ENCODE assay signal across 9 mouse cellular contexts in genomic region chr10:62500916-62501615, GRCm38 (mm10). TPM values are rescaled to one million over a fixed set of nuclear protein-coding genes. Genes with fewer than 3 reads are reported as not detected.
DNase-seq lines count a peak whose midpoint lies in the region; ATAC-seq and TF ChIP-seq lines count a peak whose summit lies in the region.
"Had no signal": no experiment of that assay in that cellular context is flagged by ENCODE, and none has a peak within 500 bp of the region (broad histone marks: within the 10 kb centered on the region; RNA-seq: fewer than 3 reads in every experiment).

No protein-coding gene starts in this region.

- no peak overlapping the region for H3K4me2 ChIP-seq in hindbrain, embryonic 13.5 days
- H3K4me2 ChIP-seq: heart, embryonic 15.5 days had no signal

- no peak for DNase-seq in gastrocnemius, adult 2 months
- no peak for DNase-seq in gastrocnemius, postnatal 25 days
- DNase-seq in 416B (ENCODE audit: low read depth): peak; percentile 58
- no peak for DNase-seq in ovary, postnatal 14 days (ENCODE audit: low spot score)

- H3K4me3 ChIP-seq in gastrocnemius, adult 2 months: peak overlapping the region; percentile 35
- H3K4me3 ChIP-seq in bone marrow, adult 2 months (replicated peaks; ENCODE audit: control insufficient read depth, low read depth, low read length): peak overlapping the region; percentile 16
- H3K4me3 ChIP-seq in hindbrain, embryonic 13.5 days: no peak overlapping the region
- H3K4me3 ChIP-seq: heart, embryonic 15.5 days had no signal

- intact Hi-C loops in gastrocnemius, adult 2 months (cut with DNase I): loop anchor here (1.0 kb wide), 1 partner anchor 48 kb away; no protein-coding TSS in a partner anchor

- H3K9me3 ChIP-seq in hindbrain, embryonic 13.5 days: no peaks in the 10 kb centered on the region
- H3K9me3 ChIP-seq: heart, embryonic 15.5 days had no signal

- ATAC-seq in megakaryocyte progenitor cell, adult 5-6 weeks (replicated peaks; ENCODE audit: poor library complexity): peak; percentile 5; the same call in 1 of the 2 replicates
- no peak for ATAC-seq in cerebellum, adult (ENCODE audit: insufficient number of reproducible peaks, low FRiP score, low TSS enrichment)
- ATAC-seq in hindbrain, embryonic 13.5 days (ENCODE audit: low FRiP score): no peak

- H3K9ac ChIP-seq in hindbrain, embryonic 13.5 days: no peak overlapping the region
- H3K9ac ChIP-seq: heart, embryonic 15.5 days had no signal

- TF ChIP-seq CTCF in gastrocnemius, adult 2 months (IDR thresholded peaks at IDR 0.05): no peak
- TF ChIP-seq CTCF in bone marrow, adult 2 months (IDR thresholded peaks at IDR 0.05; ENCODE audit: control insufficient read depth, insufficient read depth, low read length): no peak

- WGBS in bone marrow, adult 2 months: 7% methylated on average over 9 of the region's 9 CpGs
- 89% methylated on average over 9 of the region's 9 CpGs for WGBS in hindbrain, embryonic 13.5 days

- TF ChIP-seq POLR2A in bone marrow, adult 2 months (IDR thresholded peaks at IDR 0.05; ENCODE audit: borderline replicate concordance, control insufficient read depth, low read depth, low read length): no peak

- peak overlapping the region; percentile 59 for H3K27ac ChIP-seq in gastrocnemius, adult 2 months
- peak overlapping the region; percentile 67 for H3K27ac ChIP-seq in bone marrow, adult 2 months (ENCODE audit: control insufficient read depth, insufficient read depth, low read depth, low read length, poor library complexity)
- H3K27ac ChIP-seq in hindbrain, embryonic 13.5 days: no peak overlapping the region
- H3K27ac ChIP-seq: heart, embryonic 15.5 days had no signal

- H3K36me3 ChIP-seq in hindbrain, embryonic 13.5 days: no peaks in the 10 kb centered on the region
- H3K36me3 ChIP-seq: heart, embryonic 15.5 days had no signal

- H3K4me1 ChIP-seq in bone marrow, adult 2 months (ENCODE audit: control insufficient read depth, insufficient read depth, low read length): peaks cover 6% of the 10 kb centered on the region; the same call in 1 of the 2 replicates
- H3K4me1 ChIP-seq in hindbrain, embryonic 13.5 days (replicated peaks): no peaks in the 10 kb centered on the region
- H3K4me1 ChIP-seq: heart, embryonic 15.5 days had no signal

- 0 out of 2 replicates have a peak, but pooled peaks cover 3% of the 10 kb centered on the region for H3K27me3 ChIP-seq in hindbrain, embryonic 13.5 days
- H3K27me3 ChIP-seq: heart, embryonic 15.5 days had no signal

RNA-seq across cellular contexts. Expression of gene Vps26a, which starts 14.5 kb away (rescaled TPM):
- total RNA-seq in gastrocnemius, adult 2 months (2021): 10 to 100 TPM; 30.1 to 30.4 TPM
- total RNA-seq in gastrocnemius, postnatal 25 days (2021): 10 to 100 TPM; 24.7 to 25.6 TPM
- 13.6 and 26.5 TPM in 2 replicates for polyA plus RNA-seq in bone marrow, adult 2 months (2011; ENCODE audit: insufficient read depth, insufficient read length, low replicate concordance, missing spikeins)
- 64.3 and 75.4 TPM in 2 replicates for total RNA-seq in megakaryocyte progenitor cell, adult 5-6 weeks (2015)
- 78.1 and 84.2 TPM in 2 replicates for total RNA-seq in megakaryocyte progenitor cell, adult 5-6 weeks (2017)
- polyA plus RNA-seq in hindbrain, embryonic 13.5 days (2015; fragmentation: Nextera tagmentation; extraction: Ambion mirVana): 65.1 and 65.4 TPM in 2 replicates

RNA-seq across cellular contexts. Expression of gene Srgn, which starts 26.2 kb away (rescaled TPM):
- total RNA-seq in gastrocnemius, adult 2 months (2021): 10 to 100 TPM; 12.9 to 19.7 TPM
- 10 to 100 TPM; 13.0 to 14.3 TPM for total RNA-seq in gastrocnemius, postnatal 25 days (2021)
- polyA plus RNA-seq in bone marrow, adult 2 months (2011; ENCODE audit: insufficient read depth, insufficient read length, low replicate concordance, missing spikeins): 68.7 and 72.9 TPM in 2 replicates
- total RNA-seq in megakaryocyte progenitor cell, adult 5-6 weeks (2015): 4,537 and 5,213 TPM in 2 replicates
- 2,549 and 3,020 TPM in 2 replicates for total RNA-seq in megakaryocyte progenitor cell, adult 5-6 weeks (2017)
- polyA plus RNA-seq in hindbrain, embryonic 13.5 days (2015; fragmentation: Nextera tagmentation; extraction: Ambion mirVana): 8.3 and 10.9 TPM in 2 replicates

RNA-seq across cellular contexts. Expression of gene Supv3l1, which starts 51.5 kb away (rescaled TPM):
- 10 to 100 TPM; 14.5 to 21.4 TPM for total RNA-seq in gastrocnemius, adult 2 months (2021)
- 10 to 100 TPM; 15.3 to 20.1 TPM for total RNA-seq in gastrocnemius, postnatal 25 days (2021)
- 19.5 and 28.8 TPM in 2 replicates for polyA plus RNA-seq in bone marrow, adult 2 months (2011; ENCODE audit: insufficient read depth, insufficient read length, low replicate concordance, missing spikeins)
- total RNA-seq in megakaryocyte progenitor cell, adult 5-6 weeks (2015): 38.1 and 47.5 TPM in 2 replicates
- total RNA-seq in megakaryocyte progenitor cell, adult 5-6 weeks (2017): 41.8 and 46.6 TPM in 2 replicates
- polyA plus RNA-seq in hindbrain, embryonic 13.5 days (2015; fragmentation: Nextera tagmentation; extraction: Ambion mirVana): 19.9 and 21.8 TPM in 2 replicates

RNA-seq across cellular contexts. Expression of gene 4930507D05Rik, which starts 51.8 kb away (rescaled TPM):
- under 1 TPM; 0.11 to 0.13 TPM for total RNA-seq in gastrocnemius, adult 2 months (2021)
- total RNA-seq in gastrocnemius, postnatal 25 days (2021): not detected
- not detected in 2 replicates for polyA plus RNA-seq in bone marrow, adult 2 months (2011; ENCODE audit: insufficient read depth, insufficient read length, low replicate concordance, missing spikeins)
- total RNA-seq in megakaryocyte progenitor cell, adult 5-6 weeks (2015): 1.6 and 2.0 TPM in 2 replicates
- 1.1 and 2.0 TPM in 2 replicates for total RNA-seq in megakaryocyte progenitor cell, adult 5-6 weeks (2017)
- polyA plus RNA-seq in hindbrain, embryonic 13.5 days (2015; fragmentation: Nextera tagmentation; extraction: Ambion mirVana): 1.4 and 1.6 TPM in 2 replicates

Comparison
In these comparisons a context has a peak if more than half of its experiments do, and no peak if none do; other contexts are left out.
1. RNA of gene Srgn, which starts 26.2 kb away (total RNA-seq): 2,549 to 5,213 TPM in megakaryocyte progenitor cell, adult 5-6 weeks; 12.9 to 19.7 TPM in gastrocnemius, adult 2 months and 13.0 to 14.3 TPM in gastrocnemius, postnatal 25 days; every median in the first group is over 100 times any median in the second.